In genomic region chr11:76213841-76214240, GRCm38 (mm10) we compare ENCODE assay signal across 21 mouse cellular contexts. TPM values are rescaled to one million over a fixed set of nuclear protein-coding genes. Genes with fewer than 3 reads are reported as not detected.
"Had no signal": no experiment of that assay in that cellular context is flagged by ENCODE, and none has a peak within 500 bp of the region (broad histone marks: within the 10 kb centered on the region; RNA-seq: fewer than 3 reads in every experiment).

No protein-coding gene starts in this region.

- H3K9ac ChIP-seq: liver, embryonic 15.5 days; liver, postnatal 0 days; lung, embryonic 15.5 days; midbrain, embryonic 12.5 days; midbrain, embryonic 15.5 days; neural tube, embryonic 12.5 days had no signal

- H3K4me3 ChIP-seq: liver, embryonic 15.5 days; lung, embryonic 15.5 days; megakaryocyte, embryonic 14.5 days; midbrain, embryonic 12.5 days; midbrain, embryonic 15.5 days; neural tube, embryonic 12.5 days had no signal

- ATAC-seq: liver, postnatal 0 days; lung, postnatal 0 days; midbrain, embryonic 15.5 days had no signal

- H3K27me3 ChIP-seq: liver, embryonic 15.5 days; lung, embryonic 15.5 days; megakaryocyte, embryonic 14.5 days; midbrain, embryonic 12.5 days; midbrain, embryonic 15.5 days; neural tube, embryonic 12.5 days had no signal

- H3K4me2 ChIP-seq: liver, embryonic 15.5 days; lung, embryonic 15.5 days; midbrain, embryonic 12.5 days; midbrain, embryonic 15.5 days; neural tube, embryonic 12.5 days had no signal

- DNase-seq: liver, postnatal 0 days; lung, adult 2 months; lung, postnatal 14 days; lung, postnatal 36 days; right cerebral cortex, postnatal 14 days; thymus, adult 2 months; thymus, postnatal 25 days; thymus, postnatal 4 days had no signal

- H3K9me3 ChIP-seq: liver, embryonic 15.5 days; lung, embryonic 15.5 days; megakaryocyte, embryonic 14.5 days; midbrain, embryonic 12.5 days; midbrain, embryonic 15.5 days; neural tube, embryonic 12.5 days had no signal

- H3K27ac ChIP-seq: liver, embryonic 15.5 days; lung, embryonic 15.5 days; macrophage; midbrain, embryonic 12.5 days; midbrain, embryonic 15.5 days; neural tube, embryonic 12.5 days had no signal

RNA-seq across cellular contexts. Expression of gene Dbil5, which starts 3.6 kb away (rescaled TPM):
- total RNA-seq: megakaryocyte progenitor cell, adult 5-6 weeks; midbrain, postnatal 0 days; monocyte, adult 5-6 weeks; neutrophil, adult 5-6 weeks had no signal
- polyA plus RNA-seq: macrophage; midbrain, embryonic 12.5 days; neural tube, embryonic 14.5 days had no signal

RNA-seq across cellular contexts. Expression of gene Gemin4, which starts 3.6 kb away (rescaled TPM):
- total RNA-seq: monocyte, adult 5-6 weeks had no signal
